Mouse (Mus musculus) midbrain, embryonic 16.5 days (tissue): ENCODE results near the gene Mettl3. TPM values are rescaled to one million over a fixed set of nuclear protein-coding genes. Genes with fewer than 3 reads are reported as not detected.
A peak's percentile ranks its signal among the peaks of the same experiment; 100 is the strongest.

Experiments used
- ATAC-seq: fragments of 200-750 bp; cut with Nextera tagmentation; 2 replicates; pipeline ENCODE4 v1.8.0; 2017; ENCODE audit warnings: moderate TSS enrichment
- H3K27ac ChIP-seq: fragments of 300-500 bp; sonication (generic); 2 replicates; pipeline ENCODE4 v1.5.1; 2014; ENCODE audit warnings: mild to moderate bottlenecking, low read length, mixed read lengths
- H3K27me3 ChIP-seq: fragments of 300-500 bp; sonication (generic); 2 replicates; pipeline ENCODE4 v1.6.1; 2014; ENCODE audit warnings: low read depth, low read length, mixed read lengths; ENCODE audit not compliant: control insufficient read depth, insufficient read depth
- H3K36me3 ChIP-seq: fragments of 300-500 bp; sonication (generic); 2 replicates; pipeline ENCODE4 v1.6.1; 2014; ENCODE audit warnings: mild to moderate bottlenecking, low read length, moderate library complexity, mixed read lengths; ENCODE audit not compliant: control insufficient read depth, insufficient read depth
- H3K4me1 ChIP-seq: fragments of 300-500 bp; sonication (generic); 2 replicates; pipeline ENCODE4 v1.6.1; 2014; ENCODE audit warnings: mild to moderate bottlenecking, low read length, mixed read lengths; ENCODE audit not compliant: control insufficient read depth, insufficient read depth
- H3K4me2 ChIP-seq: fragments of 300-500 bp; sonication (generic); 2 replicates; pipeline ENCODE4 v1.6.1; 2014; ENCODE audit warnings: mild to moderate bottlenecking, low read length, mixed read lengths
- H3K4me3 ChIP-seq: fragments of 300-500 bp; sonication (generic); 2 replicates; pipeline ENCODE4 v1.5.1; 2014; ENCODE audit warnings: low read depth, mild to moderate bottlenecking, low read length, moderate library complexity, mixed read lengths
- H3K9ac ChIP-seq: fragments of 300-500 bp; sonication (generic); 2 replicates; pipeline ENCODE4 v1.6.1; 2014; ENCODE audit warnings: low read depth, low read length, mixed read lengths
- H3K9me3 ChIP-seq: fragments of 300-500 bp; sonication (generic); replicated peaks from 2 replicates; pipeline ENCODE4 v1.6.1; 2014; ENCODE audit warnings: mild to moderate bottlenecking, low read length, mixed read lengths; ENCODE audit not compliant: control insufficient read depth, poor library complexity, severe bottlenecking
- WGBS: fragments of 180-500 bp; shearing (Covaris S2); extraction: QIAGEN DNeasy Blood & Tissue Kit; methylation state at CpG from one replicate; pipeline ENCODE4 v1.1.7; 2014; 5-methylcytosine and 5-hydroxymethylcytosine counted together
- polyA plus RNA-seq: library from polyadenylated mRNA; unstranded; fragments of >200 nt; fragmentation: Nextera tagmentation; extraction: Ambion mirVana; gene quantifications from 2 replicates; pipeline ENCODE4 v1.2.1, GENCODE M21; 2015

The Mettl3 gene
- polyA plus RNA-seq, result 46.9 and 48.1 TPM in 2 replicates

DNA sequence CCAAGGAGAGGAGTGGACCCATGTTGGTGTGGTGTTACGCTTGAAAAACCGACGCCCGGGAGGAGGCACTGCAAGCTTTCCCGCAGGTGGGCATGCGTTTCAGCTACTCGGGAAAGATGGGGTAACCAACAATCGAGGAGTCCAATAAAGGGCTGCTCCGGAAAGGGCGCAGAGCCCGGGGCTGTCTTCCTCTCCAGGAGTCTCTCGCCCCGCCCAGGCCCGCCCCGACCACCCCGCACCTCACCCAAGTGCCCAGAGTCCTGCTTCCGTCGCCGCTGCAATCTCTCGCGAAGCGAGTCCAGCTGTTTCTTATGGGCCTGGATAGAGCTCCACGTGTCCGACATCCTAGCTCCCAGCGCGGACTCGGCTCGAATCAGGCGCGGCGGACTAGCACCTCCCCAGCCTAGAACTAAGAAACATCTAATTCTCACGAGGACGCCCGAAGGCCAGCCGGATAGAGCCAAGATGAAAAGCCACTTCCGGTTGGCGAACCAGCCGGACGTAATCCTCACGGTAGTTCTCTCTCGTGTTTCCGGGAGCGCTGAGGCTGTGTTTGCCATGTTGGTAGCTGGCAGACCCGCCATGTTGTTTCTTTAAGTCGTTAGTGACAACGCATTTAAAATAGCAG is at the start of gene Mettl3:
Gene Mettl3, minus strand, starts transcription at position 485 of the 628 bp plus-strand sequence.
- ATAC-seq, result peak; percentile 95
- peaks cover 9% of the 10 kb centered on the region for H3K4me1 ChIP-seq
- H3K9ac ChIP-seq, result peak within 1 kb of the TSS; percentile 75
- peak within 1 kb of the TSS; percentile 64 for H3K4me3 ChIP-seq
- H3K9me3 ChIP-seq, result no peaks in the 10 kb centered on the region
- H3K36me3 ChIP-seq, result peaks cover 3% of the 10 kb centered on the region; the same call in 1 of the 2 replicates
- WGBS, result under 1% methylated on average over 45 of the region's 46 CpGs
- no peaks in the 10 kb centered on the region for H3K27me3 ChIP-seq
- H3K27ac ChIP-seq, result peak within 1 kb of the TSS; percentile 91
- peak within 1 kb of the TSS; percentile 83 for H3K4me2 ChIP-seq

DNA sequence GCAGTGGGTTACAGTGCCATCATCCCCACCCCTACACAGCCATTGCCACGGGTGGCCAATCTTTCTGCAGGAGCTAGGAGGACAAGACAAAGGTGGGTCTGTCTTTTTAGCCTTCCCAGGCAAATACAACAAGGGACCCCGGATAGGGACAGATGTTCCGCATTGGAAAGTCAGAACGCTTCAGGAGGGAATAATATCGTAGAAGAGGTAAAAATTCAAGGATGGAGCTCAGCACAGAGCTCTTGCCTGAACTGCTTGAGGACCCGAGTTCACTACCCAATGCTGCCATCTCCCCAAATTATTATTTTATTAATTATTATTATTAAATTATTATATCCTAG is 34.6 kb upstream of the Mettl3 start:
- Histone ChIP-seq H3K27me3 (no peaks in the 10 kb centered on the region), H3K9me3 (peaks cover 2% of the 10 kb centered on the region), H3K36me3 (no peaks in the 10 kb centered on the region), H3K27ac (peak overlapping the region; percentile 25; the same call in 1 of the 2 replicates), H3K9ac (peak overlapping the region; percentile 51; the same call in 1 of the 2 replicates), H3K4me1 (peaks cover 2% of the 10 kb centered on the region), H3K4me2 (peak overlapping the region; percentile 51), H3K4me3 (peak overlapping the region; percentile 32; the same call in 1 of the 2 replicates)
- ATAC-seq, result no peak
- 68% methylated on average over 6 of the region's 6 CpGs for WGBS

DNA sequence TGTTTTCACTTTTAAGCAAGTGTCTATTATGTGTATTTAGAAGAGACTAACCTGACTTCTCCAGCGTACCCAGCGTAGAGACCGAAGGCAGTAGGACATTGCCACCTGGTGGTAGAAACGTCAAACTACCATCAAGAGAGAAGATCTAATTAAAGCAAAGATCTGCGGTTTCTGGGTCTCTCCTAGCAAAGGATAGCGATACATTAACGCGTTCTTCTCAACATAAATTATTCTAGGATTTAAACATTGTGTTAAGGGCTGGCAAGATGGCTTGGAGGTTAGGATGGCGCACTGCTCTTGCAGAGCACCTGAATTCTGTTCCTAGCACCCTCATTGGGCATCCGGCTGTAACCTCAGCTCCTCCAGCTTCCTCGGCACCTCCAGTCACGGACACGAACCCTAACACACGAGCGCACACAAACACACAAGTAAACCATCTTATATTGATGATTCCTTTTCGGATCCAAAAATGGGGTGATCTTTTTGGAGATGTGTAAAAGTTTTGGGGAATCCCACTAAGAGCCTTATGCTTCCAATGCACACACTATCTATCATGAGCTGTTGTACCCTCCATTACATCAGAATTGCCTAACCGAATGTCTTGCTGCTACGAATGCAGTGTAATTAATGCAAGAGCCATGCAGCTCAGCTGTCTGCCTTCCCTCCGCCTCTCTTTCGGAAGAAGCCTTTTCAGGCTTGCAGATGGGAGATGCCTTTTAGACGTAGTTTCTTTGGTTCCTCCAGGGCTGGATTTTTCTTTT is 34.0 kb upstream of the Mettl3 start:
- 26% methylated on average over 21 of the region's 21 CpGs for WGBS
- no peaks in the 10 kb centered on the region for H3K27me3 ChIP-seq
- peak overlapping the region; percentile 51 for H3K4me2 ChIP-seq
- H3K36me3 ChIP-seq, result no peaks in the 10 kb centered on the region
- peaks cover 2% of the 10 kb centered on the region for H3K4me1 ChIP-seq
- H3K9me3 ChIP-seq, result no peaks in the 10 kb centered on the region
- ATAC-seq, result peak; percentile 85
- peak overlapping the region; percentile 32 for H3K4me3 ChIP-seq
- peak overlapping the region; percentile 51; the same call in 1 of the 2 replicates for H3K9ac ChIP-seq
- peak overlapping the region; percentile 25; the same call in 1 of the 2 replicates for H3K27ac ChIP-seq

DNA sequence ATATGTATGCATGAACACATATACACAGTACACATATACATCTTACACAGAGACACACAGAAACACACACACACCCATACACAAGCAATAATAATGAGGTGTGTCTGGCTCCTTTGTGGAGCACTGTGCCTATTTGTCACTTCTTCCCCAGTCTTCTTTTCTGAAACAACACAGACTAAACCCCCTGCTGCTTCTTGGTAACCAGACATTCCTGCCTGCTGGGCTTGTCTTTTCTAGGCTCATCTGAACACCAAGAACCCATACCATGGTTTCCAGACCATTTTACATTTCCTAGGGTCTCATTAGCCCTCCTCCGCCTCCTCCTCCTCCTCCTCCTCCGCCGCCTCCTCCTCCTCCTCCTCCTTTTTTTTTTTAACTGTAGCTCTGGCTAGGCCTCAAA is 27.2 kb upstream of the Mettl3 start:
- Histone ChIP-seq H3K4me2 (no peak overlapping the region), H3K36me3 (no peaks in the 10 kb centered on the region), H3K9me3 (no peaks in the 10 kb centered on the region), H3K9ac (no peak overlapping the region), H3K27ac (no peak overlapping the region), H3K27me3 (no peaks in the 10 kb centered on the region), H3K4me3 (no peak overlapping the region), H3K4me1 (peaks cover 8% of the 10 kb centered on the region)
- 50% methylated on average over 1 of the region's 3 CpGs for WGBS
- ATAC-seq, result no peak

DNA sequence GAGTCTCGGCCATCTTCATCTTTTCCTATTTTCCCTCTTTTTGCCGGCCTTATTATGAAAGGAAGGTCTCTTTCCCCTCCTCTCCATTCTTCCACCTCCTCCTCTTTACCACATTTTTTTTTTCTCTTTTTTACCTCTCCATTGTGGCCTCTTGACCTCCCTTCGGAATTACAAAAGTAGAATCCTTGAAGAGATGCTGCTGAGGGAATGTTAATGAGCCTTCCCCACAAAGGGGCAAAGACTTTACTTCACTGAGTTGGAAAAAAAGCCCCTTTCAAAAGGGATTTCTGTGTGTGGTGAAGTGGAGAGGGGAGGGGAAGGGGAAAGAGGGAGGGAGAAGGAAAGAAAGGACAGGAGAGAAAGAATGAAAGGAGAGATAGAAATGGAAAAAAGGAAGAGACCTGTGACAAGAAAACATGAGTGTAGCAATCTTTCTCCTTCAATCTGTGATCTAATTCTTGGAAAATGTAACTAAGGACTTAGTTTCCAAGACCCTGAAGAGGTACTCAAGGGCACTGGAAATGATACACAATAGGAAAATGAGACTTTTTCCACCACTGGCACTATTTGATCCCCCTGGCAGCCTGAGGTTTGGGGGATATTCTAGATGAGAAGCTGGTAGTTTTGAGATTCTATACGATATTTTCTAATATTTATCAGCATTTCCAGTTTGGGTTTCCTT is 26.3 kb upstream of the Mettl3 start:
- peaks cover 11% of the 10 kb centered on the region for H3K4me1 ChIP-seq
- no peaks in the 10 kb centered on the region for H3K36me3 ChIP-seq
- no peak overlapping the region for H3K4me3 ChIP-seq
- WGBS, result 3% methylated on average over 4 of the region's 4 CpGs
- no peaks in the 10 kb centered on the region for H3K9me3 ChIP-seq
- H3K27ac ChIP-seq, result peak overlapping the region; percentile 33; the same call in 1 of the 2 replicates
- ATAC-seq, result no peak
- H3K4me2 ChIP-seq, result no peak overlapping the region
- no peaks in the 10 kb centered on the region for H3K27me3 ChIP-seq
- no peak overlapping the region for H3K9ac ChIP-seq

DNA sequence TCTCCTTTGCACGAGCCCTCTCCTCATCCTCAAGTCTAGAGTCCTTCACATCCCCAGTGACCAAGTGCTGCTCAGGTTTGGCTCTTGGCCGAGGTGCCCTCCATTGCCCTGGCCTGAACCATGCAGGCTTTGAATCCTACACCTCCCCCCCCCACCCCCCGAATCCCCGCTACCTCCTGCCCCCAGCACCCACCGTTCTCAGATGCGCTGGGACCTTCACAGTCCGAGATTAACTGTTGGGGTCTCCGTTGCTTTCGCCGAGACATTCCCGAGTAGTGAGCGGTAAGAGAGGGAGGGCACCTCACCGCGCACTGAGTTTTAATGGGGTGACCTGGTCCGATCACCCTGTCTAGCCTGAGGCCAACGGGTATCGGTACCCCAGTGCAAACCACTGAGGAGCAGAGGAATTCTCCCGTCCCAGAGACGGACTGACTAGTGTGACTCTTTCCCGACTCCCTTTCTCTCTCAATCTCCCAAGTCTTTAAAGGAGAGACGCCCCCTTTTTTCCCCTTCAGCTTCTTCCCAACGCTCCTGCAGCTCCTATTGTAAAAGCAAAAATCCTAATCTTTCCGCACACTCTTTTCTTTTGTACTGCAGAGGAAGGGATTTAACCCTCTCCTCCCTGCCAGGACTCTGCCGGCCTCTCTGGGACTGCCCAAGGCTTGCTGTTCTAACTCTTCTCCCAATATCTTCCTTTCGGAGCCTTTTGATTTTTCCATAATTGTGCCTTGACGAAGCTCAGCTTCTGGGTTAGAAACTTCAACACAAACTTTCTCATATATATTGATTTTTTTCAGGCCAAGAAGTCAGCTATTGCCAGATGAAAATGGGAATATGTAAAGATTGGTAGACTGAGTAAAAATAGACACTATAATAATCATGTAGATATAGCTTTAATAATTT is 23.2 kb upstream of the Mettl3 start, which contains the start of gene Sall2:
Gene Sall2, minus strand, starts transcription at position 853 of the 903 bp plus-strand sequence.
- Histone ChIP-seq H3K4me2 (peak within 1 kb of the TSS; percentile 88), H3K4me3 (peak within 1 kb of the TSS; percentile 48), H3K9me3 (no peaks in the 10 kb centered on the region), H3K27me3 (no peaks in the 10 kb centered on the region), H3K4me1 (peaks cover 13% of the 10 kb centered on the region), H3K27ac (peak within 1 kb of the TSS; percentile 66), H3K9ac (peak within 1 kb of the TSS; percentile 65), H3K36me3 (no peaks in the 10 kb centered on the region)
- WGBS, result 1% methylated on average over 26 of the region's 26 CpGs
- peak; percentile 79 for ATAC-seq

DNA sequence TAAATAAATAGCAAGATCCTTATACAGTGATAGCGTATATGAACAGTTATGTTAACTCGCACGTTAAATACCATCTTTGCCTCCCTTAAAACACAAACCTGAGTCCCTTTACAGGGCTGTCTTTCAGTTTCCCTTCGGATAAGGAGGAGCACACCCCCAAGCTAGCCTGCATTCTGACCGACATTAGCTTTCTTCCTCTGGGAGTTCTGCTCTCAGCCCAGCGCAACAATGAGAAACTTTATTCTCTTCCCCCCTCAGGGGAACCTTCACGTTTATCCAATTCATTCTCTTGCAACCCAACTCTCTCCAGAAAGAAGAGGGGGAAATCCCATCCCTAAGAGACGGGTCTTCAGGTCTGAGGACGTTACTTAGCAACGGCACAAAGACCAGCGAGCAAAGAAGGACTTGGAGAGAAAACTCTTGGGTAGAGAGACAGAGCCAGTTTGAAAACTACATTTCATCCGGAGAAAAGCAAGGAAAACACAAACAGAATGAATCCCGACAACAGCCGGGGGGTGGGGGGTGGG is 22.5 kb upstream of the Mettl3 start:
- H3K4me2 ChIP-seq, result peak overlapping the region; percentile 88
- H3K36me3 ChIP-seq, result no peaks in the 10 kb centered on the region
- peaks cover 13% of the 10 kb centered on the region for H3K4me1 ChIP-seq
- WGBS, result under 1% methylated on average over 14 of the region's 14 CpGs
- H3K4me3 ChIP-seq, result peak overlapping the region; percentile 48
- ATAC-seq, result peak; percentile 85
- no peaks in the 10 kb centered on the region for H3K9me3 ChIP-seq
- no peaks in the 10 kb centered on the region for H3K27me3 ChIP-seq
- peak overlapping the region; percentile 74 for H3K27ac ChIP-seq
- peak overlapping the region; percentile 65 for H3K9ac ChIP-seq

DNA sequence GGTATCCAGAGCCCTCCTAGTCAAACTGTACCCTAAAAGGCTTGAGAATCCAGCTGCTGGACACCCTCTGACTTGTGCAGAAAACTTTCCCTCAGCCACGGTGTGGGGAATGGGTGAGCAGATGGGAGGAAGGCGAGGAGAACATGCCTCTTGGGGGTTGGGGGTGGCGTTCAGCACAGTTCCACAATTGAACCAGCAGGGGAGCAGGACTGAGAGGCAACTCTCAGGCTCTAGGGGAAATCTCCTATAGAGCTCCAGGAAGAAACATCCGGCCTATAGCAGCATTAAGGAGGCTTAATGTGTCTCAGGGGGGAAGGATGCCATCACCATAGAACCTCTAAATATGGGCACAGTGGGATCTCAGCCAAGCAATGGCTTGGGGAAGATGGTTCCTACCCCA is 21.0 kb upstream of the Mettl3 start:
- Histone ChIP-seq H3K27ac (peak overlapping the region; percentile 53), H3K9ac (peak overlapping the region; percentile 38; the same call in 1 of the 2 replicates), H3K4me1 (peaks cover 11% of the 10 kb centered on the region), H3K36me3 (no peaks in the 10 kb centered on the region), H3K9me3 (no peaks in the 10 kb centered on the region), H3K4me2 (peak overlapping the region; percentile 88), H3K4me3 (peak overlapping the region; percentile 7; the same call in 1 of the 2 replicates), H3K27me3 (no peaks in the 10 kb centered on the region)
- ATAC-seq, result no peak
- WGBS, result 0% methylated on average over 4 of the region's 4 CpGs
